Mouse (Mus musculus) megakaryocyte, adult 5-6 weeks (primary cell): ENCODE data around the gene Mindy4b-ps. TPM values are rescaled to one million over a fixed set of nuclear protein-coding genes. Genes with fewer than 3 reads are reported as not detected.
"Not testable (repeated sequence)": the region's sequence is repeated elsewhere in the genome, so short reads cannot be mapped to it uniquely, and the experiment has no call there.

Experiments
- ATAC-seq: 2 replicates; pipeline ENCODE4 v1.8.0; 2016; ENCODE audit warnings: mild to moderate bottlenecking, inconsistent platforms; ENCODE audit not compliant: poor library complexity, severe bottlenecking
- total RNA-seq, 2 experiments: library from RNA; stranded (forward) in 1 of 2; stranded (reverse) in 1 of 2; fragments of 153-499, 151-499 nt in 1 of 2; fragments of 221-1000, 200-1000 nt in 1 of 2; gene quantifications; 2 replicates each; pipeline versions ENCODE4 v1.2.3 to v1.2.4; 2015 to 2017

The Mindy4b-ps gene
- total RNA-seq (2015) (not detected in 2 replicates), total RNA-seq (2017) (not detected in 2 replicates)

GRCm38 (mm10) chr3:58822211-58822610 is at the start of gene Mindy4b-ps:
Gene Mindy4b-ps (minus strand): TSS chr3:58822311.
- ATAC-seq, result no peak

GRCm38 (mm10) chr3:58871882-58872281 is 49.8 kb upstream of the Mindy4b-ps start:
- ATAC-seq, result not testable (repeated sequence)

- ATAC-seq, result no peak
Measured at GRCm38 (mm10) chr3:58865690-58866089, 43.6 kb upstream of the Mindy4b-ps start.

- no peak for ATAC-seq
Measured at GRCm38 (mm10) chr3:58862976-58863375, 40.9 kb upstream of the Mindy4b-ps start.

GRCm38 (mm10) chr3:58843415-58843814 is 21.3 kb upstream of the Mindy4b-ps start:
- ATAC-seq, result no peak

GRCm38 (mm10) chr3:58833442-58834160 is 11.5 kb upstream of the Mindy4b-ps start:
- no peak for ATAC-seq

- ATAC-seq, result no peak
Measured at GRCm38 (mm10) chr3:58832888-58833287, 10.8 kb upstream of the Mindy4b-ps start.

GRCm38 (mm10) chr3:58831586-58831985 is 9.5 kb upstream of the Mindy4b-ps start:
- ATAC-seq, result no peak

GRCm38 (mm10) chr3:58829926-58830325 is 7.8 kb upstream of the Mindy4b-ps start:
- no peak for ATAC-seq

GRCm38 (mm10) chr3:58828366-58829153 is 6.4 kb upstream of the Mindy4b-ps start:
- ATAC-seq, result no peak

GRCm38 (mm10) chr3:58826266-58826665 is 4.2 kb upstream of the Mindy4b-ps start:
- no peak for ATAC-seq

- ATAC-seq, result no peak
Measured at GRCm38 (mm10) chr3:58817337-58817736, 4.8 kb downstream of the Mindy4b-ps start.

- ATAC-seq, result no peak
Measured at GRCm38 (mm10) chr3:58814191-58814590, 7.9 kb downstream of the Mindy4b-ps start.

GRCm38 (mm10) chr3:58810353-58810752 is 11.8 kb downstream of the Mindy4b-ps start:
- no peak for ATAC-seq

GRCm38 (mm10) chr3:58809111-58809915 is 12.8 kb downstream of the Mindy4b-ps start:
- ATAC-seq, result no peak

GRCm38 (mm10) chr3:58808636-58809035 is 13.5 kb downstream of the Mindy4b-ps start:
- no peak for ATAC-seq

- ATAC-seq, result no peak
Measured at GRCm38 (mm10) chr3:58804745-58805144, 17.4 kb downstream of the Mindy4b-ps start.

- ATAC-seq, result no peak
Measured at GRCm38 (mm10) chr3:58798676-58799075, 23.4 kb downstream of the Mindy4b-ps start.

- ATAC-seq, result no peak
Measured at GRCm38 (mm10) chr3:58798245-58798644, 23.9 kb downstream of the Mindy4b-ps start.

GRCm38 (mm10) chr3:58789473-58789872 is 32.6 kb downstream of the Mindy4b-ps start:
- no peak for ATAC-seq

- ATAC-seq, result no peak
Measured at GRCm38 (mm10) chr3:58789033-58789432, 33.1 kb downstream of the Mindy4b-ps start.
